Mouse (Mus musculus) stomach, embryonic 16.5 days (tissue): Measurements from ENCODE around the gene Cmtr2. TPM values are rescaled to one million over a fixed set of nuclear protein-coding genes. Genes with fewer than 3 reads are reported as not detected.

Experiments used
- ATAC-seq: fragments of 200-750 bp; cut with Nextera tagmentation; 2 replicates; pipeline ENCODE4 v1.8.0; 2017; ENCODE audit warnings: moderate number of reproducible peaks, moderate TSS enrichment; ENCODE audit not compliant: insufficient read depth, low FRiP score
- H3K27ac ChIP-seq: fragments of 300-500 bp; sonication (generic); 2 replicates; pipeline ENCODE4 v1.5.1; 2014; ENCODE audit warnings: low read length
- H3K27me3 ChIP-seq: fragments of 300-500 bp; sonication (generic); 2 replicates; pipeline ENCODE4 v1.6.1; 2014; ENCODE audit warnings: low read length, control low read depth, mixed read lengths; ENCODE audit not compliant: control insufficient read depth, insufficient read depth
- H3K36me3 ChIP-seq: fragments of 300-500 bp; sonication (generic); 2 replicates; pipeline ENCODE4 v1.6.1; 2014; ENCODE audit warnings: low read length; ENCODE audit not compliant: control insufficient read depth, insufficient read depth
- H3K4me1 ChIP-seq: fragments of 300-500 bp; sonication (generic); 2 replicates; pipeline ENCODE4 v1.6.1; 2014; ENCODE audit warnings: low read length, control low read depth, mixed read lengths; ENCODE audit not compliant: control insufficient read depth, insufficient read depth
- H3K4me2 ChIP-seq: fragments of 300-500 bp; sonication (generic); 2 replicates; pipeline ENCODE4 v1.6.1; 2014; ENCODE audit warnings: low read depth, low read length, mixed read lengths
- H3K4me3 ChIP-seq: fragments of 300-500 bp; sonication (generic); replicated peaks from 2 replicates; pipeline ENCODE4 v1.5.1; 2014; ENCODE audit warnings: mild to moderate bottlenecking, low read length
- H3K9ac ChIP-seq: fragments of 300-500 bp; sonication (generic); 2 replicates; pipeline ENCODE4 v1.6.1; 2014; ENCODE audit warnings: low read length
- H3K9me3 ChIP-seq: fragments of 300-500 bp; sonication (generic); replicated peaks from 2 replicates; pipeline ENCODE4 v1.6.1; 2016; ENCODE audit warnings: low read length, control low read depth; ENCODE audit not compliant: control insufficient read depth
- WGBS: fragments of 180-500 bp; shearing (Covaris S2); extraction: QIAGEN DNeasy Blood & Tissue Kit; methylation state at CpG from one replicate; pipeline ENCODE4 v1.1.7; 2014; 5-methylcytosine and 5-hydroxymethylcytosine counted together
- polyA plus RNA-seq: library from polyadenylated mRNA; unstranded; fragments of >200 nt; fragmentation: Nextera tagmentation; extraction: Ambion mirVana; gene quantifications from 2 replicates; pipeline ENCODE4 v1.2.1, GENCODE M21; 2015

Gene Cmtr2
- polyA plus RNA-seq, 1 experiment from 2014 or later, result 9.2 TPM

- no peak for ATAC-seq
- no peaks in the 10 kb centered on the region for H3K27me3 ChIP-seq
- no peak overlapping the region for H3K4me2 ChIP-seq
- H3K27ac ChIP-seq, result no peak overlapping the region
- no peaks in the 10 kb centered on the region for H3K36me3 ChIP-seq
- 22% methylated on average over 8 of the region's 8 CpGs for WGBS
- H3K9me3 ChIP-seq, result no peaks in the 10 kb centered on the region
- H3K4me3 ChIP-seq, result no peak overlapping the region
- no peak overlapping the region for H3K9ac ChIP-seq
- H3K4me1 ChIP-seq, result no peaks in the 10 kb centered on the region
These were observed 26.3 kb upstream of the Cmtr2 start for GRCm38 (mm10) chr8:110188961-110189750.

DNA sequence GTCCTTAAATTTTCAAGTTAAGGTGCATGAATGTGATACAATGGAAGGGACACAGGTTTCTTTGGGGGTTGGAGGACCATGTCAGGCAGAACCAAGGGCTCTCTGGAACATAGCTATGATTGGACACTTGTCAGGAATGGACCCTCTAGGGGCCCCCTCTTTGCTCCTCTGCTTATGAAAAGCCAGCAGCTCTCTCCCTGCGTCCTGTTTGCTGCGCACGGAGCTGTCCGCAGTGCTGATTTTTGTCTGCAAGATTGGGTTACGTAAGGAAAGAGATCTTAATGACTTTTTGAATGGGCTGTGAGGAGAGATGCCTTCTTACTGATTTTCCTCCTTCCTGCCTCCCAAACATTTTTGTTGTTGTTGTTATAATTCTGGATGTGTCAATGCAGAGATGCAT, 18.8 kb upstream of the Cmtr2 start:
- H3K27me3 ChIP-seq, result no peaks in the 10 kb centered on the region
- 2% methylated on average over 5 of the region's 5 CpGs for WGBS
- no peaks in the 10 kb centered on the region for H3K4me1 ChIP-seq
- H3K4me3 ChIP-seq, result no peak overlapping the region
- no peaks in the 10 kb centered on the region for H3K36me3 ChIP-seq
- no peak overlapping the region for H3K4me2 ChIP-seq
- no peak for ATAC-seq
- H3K27ac ChIP-seq, result no peak overlapping the region
- no peak overlapping the region for H3K9ac ChIP-seq
- H3K9me3 ChIP-seq, result no peaks in the 10 kb centered on the region

DNA sequence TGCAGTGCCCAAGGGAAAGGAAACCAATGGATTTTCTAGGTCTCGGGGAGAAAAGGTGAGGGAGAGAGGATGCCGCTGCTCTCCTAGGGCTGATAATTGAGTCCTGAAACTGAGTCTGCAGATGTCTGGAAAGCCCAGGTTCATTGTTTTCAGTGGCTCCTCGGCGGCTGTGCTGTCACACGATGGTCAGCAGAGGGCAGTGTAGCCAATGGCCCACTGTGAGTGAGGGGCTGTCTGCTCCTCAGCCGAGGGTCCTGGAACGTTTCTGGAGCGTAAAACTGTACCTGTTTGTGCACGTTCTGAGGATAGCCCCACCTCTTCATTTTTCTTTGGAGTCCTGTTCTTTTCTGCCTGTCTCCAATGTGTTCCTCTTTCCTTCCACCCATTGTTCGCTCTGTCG, 13.7 kb upstream of the Cmtr2 start:
- no peak overlapping the region for H3K4me2 ChIP-seq
- 28% methylated on average over 11 of the region's 11 CpGs for WGBS
- no peaks in the 10 kb centered on the region for H3K27me3 ChIP-seq
- no peaks in the 10 kb centered on the region for H3K4me1 ChIP-seq
- no peak overlapping the region for H3K9ac ChIP-seq
- ATAC-seq, result no peak
- no peaks in the 10 kb centered on the region for H3K36me3 ChIP-seq
- no peak overlapping the region for H3K27ac ChIP-seq
- no peak overlapping the region for H3K4me3 ChIP-seq
- H3K9me3 ChIP-seq, result no peaks in the 10 kb centered on the region

- no peak for ATAC-seq
- WGBS, result 63% methylated on average over 5 of the region's 5 CpGs
These were observed 788 bp downstream of the Cmtr2 start for GRCm38 (mm10) chr8:110216253-110216652.

DNA sequence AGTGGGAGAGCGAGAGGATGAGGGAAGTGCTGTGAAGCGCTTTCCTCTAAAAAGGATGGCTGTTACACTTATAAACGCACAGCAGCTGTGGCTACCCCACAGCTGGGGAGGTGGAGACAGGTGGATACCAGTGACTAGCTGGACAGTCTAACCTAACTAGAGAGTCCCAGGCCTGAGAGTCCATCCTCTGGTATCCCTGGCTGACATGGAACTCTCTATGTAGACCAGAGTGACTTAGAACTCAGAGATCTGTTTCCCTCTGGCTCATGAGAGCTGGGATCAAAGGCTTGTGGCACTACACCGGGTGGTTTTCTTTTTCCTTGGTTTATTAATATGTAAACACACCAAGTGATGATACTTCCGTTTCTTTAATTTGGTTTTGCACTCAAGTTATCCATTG, 1.7 kb downstream of the Cmtr2 start:
- Histone ChIP-seq H3K36me3 (0 out of 2 replicates have a peak, but pooled peaks cover 4% of the 10 kb centered on the region), H3K27ac (no peak overlapping the region), H3K27me3 (no peaks in the 10 kb centered on the region), H3K9ac (no peak overlapping the region; the same call in 1 of the 2 replicates), H3K4me3 (peak overlapping the region; percentile 72), H3K4me1 (peaks cover 9% of the 10 kb centered on the region), H3K9me3 (no peaks in the 10 kb centered on the region), H3K4me2 (peak overlapping the region; percentile 67)
- no peak for ATAC-seq
- WGBS, result 31% methylated on average over 5 of the region's 5 CpGs

More at GRCm38 (mm10) chr8:110216253-110216652, 788 bp downstream of the Cmtr2 start:
- Histone ChIP-seq H3K9me3 (no peaks in the 10 kb centered on the region), H3K27me3 (no peaks in the 10 kb centered on the region; the same call in 1 of the 2 replicates), H3K27ac (no peak overlapping the region), H3K4me1 (peaks cover 9% of the 10 kb centered on the region), H3K36me3 (no peaks in the 10 kb centered on the region), H3K4me2 (no peak overlapping the region), H3K9ac (no peak overlapping the region), H3K4me3 (no peak overlapping the region)

GRCm38 (mm10) chr8:110217681-110218131, 2.2 kb downstream of the Cmtr2 start:
- ATAC-seq, result peak; percentile 99
- peaks cover 9% of the 10 kb centered on the region for H3K4me1 ChIP-seq
- peak overlapping the region; percentile 72 for H3K4me3 ChIP-seq
- WGBS, result under 1% methylated on average over 43 of the region's 43 CpGs
- H3K27ac ChIP-seq, result peak overlapping the region; percentile 15; the same call in 1 of the 2 replicates
- peak overlapping the region; percentile 71 for H3K9ac ChIP-seq
- no peaks in the 10 kb centered on the region for H3K9me3 ChIP-seq
- no peaks in the 10 kb centered on the region for H3K27me3 ChIP-seq
- H3K36me3 ChIP-seq, result peaks cover 9% of the 10 kb centered on the region; the same call in 1 of the 2 replicates
- peak overlapping the region; percentile 67 for H3K4me2 ChIP-seq

DNA sequence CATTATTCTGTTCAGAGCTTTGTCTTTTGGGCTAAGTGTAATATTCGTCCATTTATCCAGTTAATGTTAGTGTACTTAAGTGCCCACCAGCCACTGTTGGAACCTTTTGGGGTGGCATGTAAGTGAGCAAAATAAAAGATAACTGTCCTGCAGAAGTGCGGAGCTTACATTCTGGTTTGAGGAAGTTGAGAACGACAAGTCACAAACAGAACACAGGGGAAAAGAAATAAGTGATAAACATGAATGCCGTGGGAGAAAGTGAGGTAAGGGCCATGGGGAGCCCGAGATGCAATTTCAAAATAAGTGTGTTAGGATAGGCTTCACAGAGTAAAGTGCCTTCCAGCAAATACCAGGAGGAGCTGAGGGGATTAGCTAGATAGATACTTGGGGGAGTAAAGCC, 3.0 kb downstream of the Cmtr2 start:
- Histone ChIP-seq H3K27ac (no peak overlapping the region), H3K9me3 (no peaks in the 10 kb centered on the region), H3K4me3 (peak overlapping the region; percentile 72), H3K4me1 (peaks cover 9% of the 10 kb centered on the region), H3K4me2 (peak overlapping the region; percentile 67), H3K9ac (peak overlapping the region; percentile 13; the same call in 1 of the 2 replicates), H3K27me3 (no peaks in the 10 kb centered on the region), H3K36me3 (peaks cover 10% of the 10 kb centered on the region; the same call in 1 of the 2 replicates)
- no peak for ATAC-seq
- 57% methylated on average over 5 of the region's 5 CpGs for WGBS

DNA sequence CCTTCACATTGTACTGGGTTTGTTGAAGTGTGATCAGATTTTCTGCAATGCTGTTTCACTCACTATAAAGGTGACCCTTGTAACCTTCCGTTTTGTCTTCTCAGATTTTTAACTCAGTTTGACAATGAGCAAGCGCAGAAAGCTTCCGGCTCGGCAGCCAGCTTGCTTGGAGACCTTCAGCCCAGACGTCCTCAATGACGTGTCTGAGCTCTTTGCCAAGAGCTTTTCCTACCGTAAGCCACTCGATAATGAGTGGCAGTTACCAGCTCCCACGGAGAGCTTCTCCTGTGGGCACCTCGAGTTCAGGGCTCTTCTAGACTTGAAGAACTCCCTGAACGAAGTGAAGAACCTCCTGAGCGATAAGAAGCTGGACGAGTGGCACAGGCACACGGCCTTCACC, 5.5 kb downstream of the Cmtr2 start:
- Histone ChIP-seq H3K4me3 (no peak overlapping the region), H3K9me3 (no peaks in the 10 kb centered on the region), H3K4me1 (peaks cover 9% of the 10 kb centered on the region), H3K27me3 (no peaks in the 10 kb centered on the region), H3K4me2 (no peak overlapping the region), H3K36me3 (peaks cover 10% of the 10 kb centered on the region; the same call in 1 of the 2 replicates), H3K27ac (no peak overlapping the region), H3K9ac (no peak overlapping the region)
- WGBS, result 89% methylated on average over 14 of the region's 14 CpGs
- no peak for ATAC-seq

GRCm38 (mm10) chr8:110230803-110231202, 15.3 kb downstream of the Cmtr2 start:
- Histone ChIP-seq H3K4me1 (no peaks in the 10 kb centered on the region), H3K4me3 (no peak overlapping the region), H3K4me2 (no peak overlapping the region), H3K27ac (no peak overlapping the region), H3K9me3 (no peaks in the 10 kb centered on the region), H3K9ac (no peak overlapping the region), H3K36me3 (no peaks in the 10 kb centered on the region), H3K27me3 (no peaks in the 10 kb centered on the region)
- no peak for ATAC-seq
- 55% methylated on average over 6 of the region's 6 CpGs for WGBS
